Mouse (Mus musculus) kidney, adult 2 months (tissue): Measurements from ENCODE around the gene Galnt10.

ENCODE experiments used
- CTCF ChIP-seq: fragments of 200-500 bp; conservative IDR thresholded peaks from 2 replicates; pipeline ENCODE4 v1.5.1; 2011; ENCODE audit warnings: low read depth, mild to moderate bottlenecking, control low read depth, low read length, moderate library complexity, mixed read lengths; ENCODE audit not compliant: insufficient read depth, insufficient read length
- POLR2A ChIP-seq: fragments of 200-500 bp; IDR thresholded peaks from one replicate; pipeline ENCODE4 v1.6.1; 2011; ENCODE audit warnings: low read depth, low read length, control low read depth

DNA sequence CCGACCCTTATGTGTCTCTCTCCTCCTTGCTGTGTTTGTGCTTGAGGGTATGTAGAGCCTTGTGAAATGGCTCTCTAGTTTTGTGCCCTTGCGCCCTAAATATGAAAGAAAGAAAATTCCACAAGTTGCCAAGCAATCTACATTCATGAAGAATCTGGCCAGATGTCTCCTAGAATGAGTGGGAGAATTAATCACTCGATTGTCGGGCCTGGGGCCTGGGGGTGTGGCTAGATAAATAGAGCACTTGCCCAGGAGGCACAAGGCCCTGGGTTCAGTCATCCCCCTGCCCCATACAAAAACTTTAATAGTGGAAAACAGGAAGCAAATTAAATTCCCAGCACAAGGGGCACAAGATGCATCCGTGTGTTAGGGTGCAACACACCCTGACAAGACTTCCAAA, 56.7 kb downstream of the Galnt10 start:
- TF ChIP-seq CTCF, result no peak
- TF ChIP-seq POLR2A, result no peak
